Mouse (Mus musculus): Measurements from ENCODE around the gene Sec13. TPM values are rescaled to one million over a fixed set of nuclear protein-coding genes. Genes with fewer than 3 reads are reported as not detected.

Gene Sec13
- polyA plus RNA-seq, 1 experiment from 2014 or later, result 260 TPM

DNA sequence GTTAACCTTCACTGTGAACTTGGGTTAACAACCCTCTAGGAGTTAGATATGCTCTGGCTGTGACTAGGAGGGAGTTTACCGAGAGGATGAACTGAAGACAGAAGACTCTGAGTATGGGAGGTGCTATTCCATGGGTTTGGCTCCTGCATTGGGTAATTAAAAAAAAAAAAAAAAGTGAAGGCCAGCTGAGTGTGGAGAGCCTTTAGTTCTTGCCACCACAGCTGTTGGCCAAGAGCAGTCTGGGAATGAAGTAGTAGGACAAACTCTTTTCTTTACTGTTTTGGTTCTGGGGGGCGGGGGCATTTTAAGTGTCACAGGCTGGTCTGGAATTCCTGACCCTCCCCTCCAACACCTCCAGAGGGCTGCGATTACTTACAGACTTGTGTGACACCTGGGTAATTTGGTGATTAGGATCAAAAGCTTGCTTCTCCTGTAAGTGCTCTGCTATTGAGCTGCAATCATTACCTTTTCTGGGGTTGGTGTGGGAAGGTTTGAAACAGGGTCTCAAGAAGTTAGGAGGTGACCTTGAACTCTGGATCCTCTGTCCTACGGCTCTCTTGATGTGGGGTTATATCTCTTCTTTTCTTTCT is 44.7 kb downstream of the Sec13 start:
- peak overlapping the region; percentile 90 for H3K27ac ChIP-seq (ENCODE audit: low read length)
- H3K27me3 ChIP-seq (ENCODE audit: control insufficient read depth, insufficient read depth, low read length), result no peaks in the 10 kb centered on the region
- H3K9ac ChIP-seq (replicated peaks; ENCODE audit: low read depth, low read length), result 0 out of 2 replicates have a peak overlapping the region, but pooled peaks have one; percentile 6
- H3K36me3 ChIP-seq (ENCODE audit: control insufficient read depth, insufficient read depth, low read length), result peaks cover 9% of the 10 kb centered on the region
- 54% methylated on average over 4 of the region's 4 CpGs for WGBS
- no peaks in the 10 kb centered on the region for H3K9me3 ChIP-seq (ENCODE audit: control insufficient read depth, low read depth, low read length)
- no peak for ATAC-seq (ENCODE audit: insufficient number of reproducible peaks, insufficient read depth, low FRiP score, low read depth)
- H3K4me1 ChIP-seq (ENCODE audit: control insufficient read depth, insufficient read depth, low read length), result peaks cover 17% of the 10 kb centered on the region; the same call in 1 of the 2 replicates
- peak overlapping the region; percentile 95 for H3K4me3 ChIP-seq (ENCODE audit: low read depth, low read length)
- peak overlapping the region; percentile 44 for H3K4me2 ChIP-seq (replicated peaks; ENCODE audit: low read depth, low read length)

DNA sequence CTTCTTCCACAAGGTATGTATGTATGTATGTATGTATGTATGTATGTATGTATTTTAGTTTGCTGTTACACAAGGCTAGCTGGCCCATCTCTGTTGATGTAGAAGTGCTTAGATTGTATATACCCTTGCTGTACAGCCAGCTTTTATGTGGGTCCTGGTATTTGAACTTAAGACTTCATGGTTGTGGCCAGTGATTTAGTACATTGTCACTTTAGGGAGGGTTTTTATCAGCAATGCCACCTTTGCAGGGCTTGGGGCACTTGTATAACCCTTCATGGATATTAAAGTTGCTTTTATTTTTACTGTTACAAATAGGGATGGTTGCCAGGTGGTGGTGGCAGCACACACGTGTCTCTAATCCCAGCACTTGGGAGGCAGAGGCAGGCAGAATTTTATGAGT is 45.3 kb downstream of the Sec13 start:
- Histone ChIP-seq H3K4me2 (replicated peaks; ENCODE audit: low read depth, low read length) (no peak overlapping the region), H3K9me3 (ENCODE audit: control insufficient read depth, low read depth, low read length) (no peaks in the 10 kb centered on the region), H3K27ac (ENCODE audit: low read length) (no peak overlapping the region), H3K4me3 (ENCODE audit: low read depth, low read length) (no peak overlapping the region), H3K36me3 (ENCODE audit: control insufficient read depth, insufficient read depth, low read length) (peaks cover 7% of the 10 kb centered on the region), H3K4me1 (ENCODE audit: control insufficient read depth, insufficient read depth, low read length) (peaks cover 23% of the 10 kb centered on the region; the same call in 1 of the 2 replicates), H3K27me3 (ENCODE audit: control insufficient read depth, insufficient read depth, low read length) (no peaks in the 10 kb centered on the region), H3K9ac (replicated peaks; ENCODE audit: low read depth, low read length) (no peak overlapping the region)
- ATAC-seq (ENCODE audit: insufficient number of reproducible peaks, insufficient read depth, low FRiP score, low read depth), result no peak
- WGBS, result 57% methylated on average over 1 of the region's 1 CpGs

DNA sequence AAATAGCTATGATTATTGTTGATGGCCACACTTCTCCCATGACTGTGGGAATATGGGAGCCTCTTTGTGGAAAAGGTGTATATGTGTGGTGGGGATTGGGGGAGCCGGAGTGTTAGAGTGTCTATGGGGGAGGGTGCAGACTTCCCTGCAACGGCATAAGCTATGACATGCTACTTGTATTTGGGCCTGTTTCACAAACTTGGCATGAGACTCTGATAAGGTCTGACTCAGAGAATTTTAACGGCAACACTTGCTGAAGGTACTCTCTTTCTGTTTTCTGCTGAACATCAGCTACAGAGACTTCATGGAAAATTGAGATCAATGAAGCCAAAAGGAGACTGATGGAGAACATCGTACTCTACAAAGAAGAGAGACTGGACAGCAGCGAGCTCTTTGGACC is 47.2 kb downstream of the Sec13 start:
- Histone ChIP-seq H3K36me3 (ENCODE audit: control insufficient read depth, insufficient read depth, low read length) (no peaks in the 10 kb centered on the region; the same call in 1 of the 2 replicates), H3K4me3 (ENCODE audit: low read depth, low read length) (no peak overlapping the region), H3K4me1 (ENCODE audit: control insufficient read depth, insufficient read depth, low read length) (peaks cover 18% of the 10 kb centered on the region; the same call in 1 of the 2 replicates), H3K9me3 (ENCODE audit: control insufficient read depth, low read depth, low read length) (no peaks in the 10 kb centered on the region), H3K27ac (ENCODE audit: low read length) (no peak overlapping the region), H3K27me3 (ENCODE audit: control insufficient read depth, insufficient read depth, low read length) (no peaks in the 10 kb centered on the region), H3K4me2 (replicated peaks; ENCODE audit: low read depth, low read length) (no peak overlapping the region), H3K9ac (replicated peaks; ENCODE audit: low read depth, low read length) (no peak overlapping the region)
- WGBS, result 84% methylated on average over 5 of the region's 5 CpGs
- no peak for ATAC-seq (ENCODE audit: insufficient number of reproducible peaks, insufficient read depth, low FRiP score, low read depth)

DNA sequence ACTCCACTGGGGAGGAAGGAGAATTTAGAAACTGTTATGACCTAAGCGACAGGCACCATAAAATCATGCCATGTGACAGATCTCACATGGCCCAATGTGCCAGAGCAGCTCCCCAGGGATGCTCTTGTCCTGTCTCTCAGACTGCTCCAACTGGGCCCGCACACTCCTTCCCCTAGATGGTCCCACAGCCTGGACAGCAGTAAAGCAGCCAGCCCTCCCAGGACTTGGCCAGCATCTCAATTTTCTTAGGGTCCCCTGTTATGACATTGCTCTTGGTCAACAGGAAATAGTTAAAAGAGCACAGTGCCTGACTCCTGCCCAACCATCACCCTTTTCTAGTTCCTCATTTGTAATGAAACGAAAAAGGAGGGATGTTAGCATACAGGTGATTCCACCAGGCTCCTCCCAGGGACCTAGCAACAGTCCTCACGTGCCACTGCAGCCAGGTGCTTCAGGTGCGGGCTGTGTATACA is 47.8 kb downstream of the Sec13 start:
- Histone ChIP-seq H3K9ac (replicated peaks; ENCODE audit: low read depth, low read length) (no peak overlapping the region), H3K4me3 (ENCODE audit: low read depth, low read length) (no peak overlapping the region), H3K36me3 (ENCODE audit: control insufficient read depth, insufficient read depth, low read length) (no peaks in the 10 kb centered on the region; the same call in 1 of the 2 replicates), H3K9me3 (ENCODE audit: control insufficient read depth, low read depth, low read length) (no peaks in the 10 kb centered on the region), H3K4me2 (replicated peaks; ENCODE audit: low read depth, low read length) (no peak overlapping the region), H3K4me1 (ENCODE audit: control insufficient read depth, insufficient read depth, low read length) (peaks cover 15% of the 10 kb centered on the region; the same call in 1 of the 2 replicates), H3K27me3 (ENCODE audit: control insufficient read depth, insufficient read depth, low read length) (no peaks in the 10 kb centered on the region), H3K27ac (ENCODE audit: low read length) (no peak overlapping the region)
- ATAC-seq (ENCODE audit: insufficient number of reproducible peaks, insufficient read depth, low FRiP score, low read depth), result no peak
- 74% methylated on average over 5 of the region's 5 CpGs for WGBS

DNA sequence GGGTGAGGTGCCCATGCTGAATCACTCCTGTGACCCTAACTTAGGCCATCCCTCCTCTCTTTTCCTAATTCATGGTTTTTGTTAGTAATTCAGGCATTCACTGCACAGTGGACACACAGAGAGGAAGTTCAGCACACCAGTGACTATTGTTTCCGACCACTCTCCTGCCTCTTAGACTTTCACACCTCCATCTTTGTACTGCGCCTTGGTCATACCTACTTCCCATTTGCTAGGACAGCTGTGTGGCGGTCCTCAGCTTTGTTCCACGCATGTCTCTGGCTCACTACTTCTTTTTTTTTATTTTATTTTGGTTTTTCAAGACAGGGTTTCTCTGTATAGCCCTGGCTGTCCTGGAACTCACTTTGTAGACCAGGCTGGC is 49.5 kb downstream of the Sec13 start:
- ATAC-seq (ENCODE audit: insufficient number of reproducible peaks, insufficient read depth, low FRiP score, low read depth), result no peak
- WGBS, result 67% methylated on average over 4 of the region's 4 CpGs
- H3K27me3 ChIP-seq (ENCODE audit: control insufficient read depth, insufficient read depth, low read length), result no peaks in the 10 kb centered on the region

DNA sequence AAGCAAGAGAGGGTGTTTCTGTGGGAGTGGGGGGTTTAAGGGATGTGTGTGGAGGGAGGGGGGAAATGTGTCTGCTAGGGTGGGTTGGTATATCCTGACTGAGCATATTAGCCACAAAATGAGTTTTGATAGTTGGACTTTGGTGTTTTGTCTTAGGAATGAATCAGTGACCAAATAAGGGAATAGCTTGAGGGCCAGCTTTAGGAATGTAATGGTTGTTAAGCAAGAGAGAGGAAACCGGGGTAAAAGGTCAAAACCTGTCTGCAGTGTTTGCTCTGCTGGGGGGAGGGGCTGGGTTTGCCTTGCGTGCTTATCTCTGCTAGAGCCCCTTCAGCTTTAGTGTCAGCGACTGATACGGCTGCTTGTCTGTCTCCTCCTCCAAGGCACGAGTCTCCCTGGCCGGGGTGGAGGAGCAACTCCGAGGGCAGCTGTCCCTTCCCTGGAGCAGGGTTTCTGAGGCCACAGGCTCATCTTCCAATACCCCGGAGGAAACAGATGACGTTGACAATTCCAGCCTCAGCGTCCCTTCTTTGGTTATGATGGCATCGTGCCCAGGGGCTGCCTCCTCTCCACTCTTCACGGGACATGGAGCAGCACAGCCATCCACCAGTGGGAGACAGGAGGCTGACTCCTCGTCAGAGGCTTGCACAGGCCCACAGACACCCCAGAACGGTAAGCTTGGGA is 50.0 kb downstream of the Sec13 start:
- Histone ChIP-seq H3K4me2 (replicated peaks; ENCODE audit: low read depth, low read length) (peak overlapping the region; percentile 33), H3K4me3 (ENCODE audit: low read depth, low read length) (no peak overlapping the region; the same call in 1 of the 2 replicates), H3K27ac (ENCODE audit: low read length) (peak overlapping the region; percentile 86), H3K27me3 (ENCODE audit: control insufficient read depth, insufficient read depth, low read length) (no peaks in the 10 kb centered on the region), H3K36me3 (ENCODE audit: control insufficient read depth, insufficient read depth, low read length) (no peaks in the 10 kb centered on the region; the same call in 1 of the 2 replicates), H3K9me3 (ENCODE audit: control insufficient read depth, low read depth, low read length) (no peaks in the 10 kb centered on the region), H3K9ac (replicated peaks; ENCODE audit: low read depth, low read length) (no peak overlapping the region; the same call in 1 of the 2 replicates), H3K4me1 (ENCODE audit: control insufficient read depth, insufficient read depth, low read length) (peaks cover 12% of the 10 kb centered on the region; the same call in 1 of the 2 replicates)
- WGBS, result 2% methylated on average over 14 of the region's 14 CpGs
- peak; percentile 84 for ATAC-seq (ENCODE audit: insufficient number of reproducible peaks, insufficient read depth, low FRiP score, low read depth)

More for the DNA sequence above, 49.5 kb downstream of the Sec13 start:
- Histone ChIP-seq H3K9me3 (ENCODE audit: control insufficient read depth, low read depth, low read length) (no peaks in the 10 kb centered on the region), H3K4me3 (ENCODE audit: low read depth, low read length) (no peak overlapping the region; the same call in 1 of the 2 replicates), H3K4me2 (replicated peaks; ENCODE audit: low read depth, low read length) (peak overlapping the region; percentile 33; the same call in 1 of the 2 replicates), H3K4me1 (ENCODE audit: control insufficient read depth, insufficient read depth, low read length) (peaks cover 12% of the 10 kb centered on the region; the same call in 1 of the 2 replicates), H3K27ac (ENCODE audit: low read length) (peak overlapping the region; percentile 86), H3K36me3 (ENCODE audit: control insufficient read depth, insufficient read depth, low read length) (no peaks in the 10 kb centered on the region; the same call in 1 of the 2 replicates), H3K9ac (replicated peaks; ENCODE audit: low read depth, low read length) (no peak overlapping the region; the same call in 1 of the 2 replicates)

DNA sequence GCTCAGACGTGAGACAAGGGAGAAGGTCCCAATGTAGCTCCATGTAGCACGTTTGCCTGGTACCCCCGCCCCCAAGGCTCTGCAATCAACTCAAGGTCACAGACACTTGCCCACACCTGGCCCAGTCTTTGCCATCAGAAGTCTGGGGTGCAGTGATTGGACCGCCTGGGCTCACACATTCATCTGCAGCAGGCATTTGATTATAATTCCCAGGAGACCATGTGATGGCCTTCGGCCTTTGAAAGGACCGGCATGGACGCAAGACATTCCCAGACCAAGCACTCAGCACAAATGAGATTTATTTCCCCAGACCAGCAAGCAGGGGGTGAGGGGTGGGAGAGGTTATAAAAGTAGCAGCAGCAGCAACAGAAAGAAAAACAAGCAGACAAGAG is 50.5 kb downstream of the Sec13 start:
- ATAC-seq (ENCODE audit: insufficient number of reproducible peaks, insufficient read depth, low FRiP score, low read depth), result peak; percentile 21
- Histone ChIP-seq H3K4me2 (replicated peaks; ENCODE audit: low read depth, low read length) (peak overlapping the region; percentile 33), H3K4me1 (ENCODE audit: control insufficient read depth, insufficient read depth, low read length) (peaks cover 12% of the 10 kb centered on the region; the same call in 1 of the 2 replicates), H3K9ac (replicated peaks; ENCODE audit: low read depth, low read length) (no peak overlapping the region), H3K36me3 (ENCODE audit: control insufficient read depth, insufficient read depth, low read length) (no peaks in the 10 kb centered on the region; the same call in 1 of the 2 replicates), H3K4me3 (ENCODE audit: low read depth, low read length) (no peak overlapping the region), H3K9me3 (ENCODE audit: control insufficient read depth, low read depth, low read length) (no peaks in the 10 kb centered on the region), H3K27me3 (ENCODE audit: control insufficient read depth, insufficient read depth, low read length) (no peaks in the 10 kb centered on the region), H3K27ac (ENCODE audit: low read length) (peak overlapping the region; percentile 86)
- WGBS, result 11% methylated on average over 7 of the region's 7 CpGs

DNA sequence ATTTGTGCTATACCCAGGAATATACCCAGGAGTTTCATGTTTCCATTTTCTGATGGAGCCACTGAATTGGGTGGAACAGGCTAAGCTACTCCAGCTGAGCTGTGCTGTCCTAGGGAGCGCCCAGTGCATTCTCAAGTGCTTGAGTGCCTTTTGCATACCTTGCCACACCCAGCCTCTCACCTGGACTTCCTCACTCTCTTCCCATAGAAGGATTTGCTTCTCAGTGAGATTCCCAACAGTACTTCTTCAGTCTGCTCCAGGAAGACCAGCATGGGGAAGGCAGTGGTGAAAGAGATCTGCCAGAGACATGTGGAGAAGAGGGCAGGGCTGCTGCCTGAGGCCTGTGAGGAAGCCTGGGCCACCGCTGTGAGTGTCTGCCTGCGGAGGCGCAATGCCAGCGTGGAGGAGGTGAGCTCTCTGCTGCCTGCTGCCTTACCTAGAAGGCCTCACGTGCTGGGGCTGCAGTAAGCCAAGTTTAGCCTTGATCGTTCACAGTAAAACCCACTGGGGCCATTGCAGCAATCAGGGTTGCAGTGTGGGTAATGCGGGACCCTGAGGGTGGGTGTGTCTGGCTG is 53.9 kb downstream of the Sec13 start:
- Histone ChIP-seq H3K4me3 (ENCODE audit: low read depth, low read length) (no peak overlapping the region), H3K27me3 (ENCODE audit: control insufficient read depth, insufficient read depth, low read length) (no peaks in the 10 kb centered on the region), H3K4me2 (replicated peaks; ENCODE audit: low read depth, low read length) (no peak overlapping the region), H3K9me3 (ENCODE audit: control insufficient read depth, low read depth, low read length) (no peaks in the 10 kb centered on the region), H3K4me1 (ENCODE audit: control insufficient read depth, insufficient read depth, low read length) (peaks cover 12% of the 10 kb centered on the region; the same call in 1 of the 2 replicates), H3K27ac (ENCODE audit: low read length) (no peak overlapping the region), H3K9ac (replicated peaks; ENCODE audit: low read depth, low read length) (no peak overlapping the region), H3K36me3 (ENCODE audit: control insufficient read depth, insufficient read depth, low read length) (no peaks in the 10 kb centered on the region)
- WGBS, result 38% methylated on average over 8 of the region's 8 CpGs
- no peak for ATAC-seq (ENCODE audit: insufficient number of reproducible peaks, insufficient read depth, low FRiP score, low read depth)
